Mouse (Mus musculus): Measurements from ENCODE around the gene Gm12166. TPM values are rescaled to one million over a fixed set of nuclear protein-coding genes. Genes with fewer than 3 reads are reported as not detected.

Gene Gm12166
- total RNA-seq, 2 experiments from 2014 or later = 0.57 to 1.4 TPM

GRCm38 (mm10) chr11:46075507-46075906 lies 23.4 kb upstream of the Gm12166 start:
- DNase-seq = no peak
- intact Hi-C loops (cut with DNase I; ENCODE audit: low total_unique reads) = no loop called here

GRCm38 (mm10) chr11:46073850-46074688 lies 21.9 kb upstream of the Gm12166 start:
- intact Hi-C loops (cut with DNase I; ENCODE audit: low total_unique reads) = no loop called here
- DNase-seq = no peak

- intact Hi-C loops (cut with DNase I; ENCODE audit: low total_unique reads) = no loop called here
- DNase-seq = peak; percentile 73
Measured at GRCm38 (mm10) chr11:46073061-46073849, 21.1 kb upstream of the Gm12166 start.

GRCm38 (mm10) chr11:46072466-46073060 lies 20.4 kb upstream of the Gm12166 start:
- no peak for DNase-seq
- intact Hi-C loops (cut with DNase I; ENCODE audit: low total_unique reads) = no loop called here

GRCm38 (mm10) chr11:46070789-46071188 lies 18.7 kb upstream of the Gm12166 start:
- no peak for DNase-seq
- intact Hi-C loops (cut with DNase I; ENCODE audit: low total_unique reads) = no loop called here

- intact Hi-C loops (cut with DNase I; ENCODE audit: low total_unique reads) = no loop called here
- DNase-seq = no peak
Measured at GRCm38 (mm10) chr11:46070161-46070560, 18.0 kb upstream of the Gm12166 start.

GRCm38 (mm10) chr11:46069408-46070003 lies 17.4 kb upstream of the Gm12166 start:
- intact Hi-C loops (cut with DNase I; ENCODE audit: low total_unique reads) = no loop called here
- peak; percentile 41 for DNase-seq

GRCm38 (mm10) chr11:46068756-46069407 lies 16.8 kb upstream of the Gm12166 start:
- DNase-seq = peak; percentile 51
- intact Hi-C loops (cut with DNase I; ENCODE audit: low total_unique reads) = no loop called here

- no peak for DNase-seq
- intact Hi-C loops (cut with DNase I; ENCODE audit: low total_unique reads) = no loop called here
Measured at GRCm38 (mm10) chr11:46067371-46068060, 15.4 kb upstream of the Gm12166 start.

GRCm38 (mm10) chr11:46065201-46066011 lies 13.3 kb upstream of the Gm12166 start:
- intact Hi-C loops (cut with DNase I; ENCODE audit: low total_unique reads) = no loop called here
- DNase-seq = peak; percentile 56

GRCm38 (mm10) chr11:46064767-46065166 lies 12.6 kb upstream of the Gm12166 start:
- DNase-seq = peak; percentile 43
- intact Hi-C loops (cut with DNase I; ENCODE audit: low total_unique reads) = no loop called here

- DNase-seq = no peak
- intact Hi-C loops (cut with DNase I; ENCODE audit: low total_unique reads) = no loop called here
Measured at GRCm38 (mm10) chr11:46062993-46063731, 11.0 kb upstream of the Gm12166 start.

- DNase-seq = no peak
- intact Hi-C loops (cut with DNase I; ENCODE audit: low total_unique reads) = no loop called here
Measured at GRCm38 (mm10) chr11:46062569-46062968, 10.4 kb upstream of the Gm12166 start.

GRCm38 (mm10) chr11:46061776-46062445 lies 9.8 kb upstream of the Gm12166 start:
- no peak for DNase-seq
- intact Hi-C loops (cut with DNase I; ENCODE audit: low total_unique reads) = no loop called here

GRCm38 (mm10) chr11:46060651-46061020 lies 8.5 kb upstream of the Gm12166 start:
- no peak for DNase-seq
- intact Hi-C loops (cut with DNase I; ENCODE audit: low total_unique reads) = no loop called here

- intact Hi-C loops (cut with DNase I; ENCODE audit: low total_unique reads) = loop anchor here (5.0 kb wide), 1 partner anchor 67 kb away; no protein-coding TSS in a partner anchor
- no peak for DNase-seq
Measured at GRCm38 (mm10) chr11:46059887-46060650, 7.9 kb upstream of the Gm12166 start.

Measured in gastrocnemius, postnatal 14 days (tissue).